Mouse (Mus musculus) limb, embryonic 14.5 days (tissue): Measurements from ENCODE around the gene Mtfr1l. TPM values are rescaled to one million over a fixed set of nuclear protein-coding genes. Genes with fewer than 3 reads are reported as not detected.

Experiments used
- ATAC-seq: fragments of 200-750 bp; cut with Nextera tagmentation; 2 replicates; pipeline ENCODE4 v1.8.0; 2017; ENCODE audit warnings: low read depth, moderate number of reproducible peaks, moderate TSS enrichment; ENCODE audit not compliant: low FRiP score
- DNase-seq: peaks from one replicate; pipeline ENCODE4 v3.0.0-alpha.2; 2015; ENCODE audit warnings: low spot score
- H3K27ac ChIP-seq: fragments of 300-500 bp; sonication (generic); replicated peaks from 2 replicates; pipeline ENCODE4 v1.5.1; 2014; ENCODE audit warnings: low read depth, mild to moderate bottlenecking, low read length, moderate library complexity, mixed read lengths
- H3K27me3 ChIP-seq: fragments of 300-500 bp; sonication (generic); 2 replicates; pipeline ENCODE4 v1.6.1; 2014; ENCODE audit warnings: low read length, mixed read lengths; ENCODE audit not compliant: control insufficient read depth, insufficient read depth
- H3K36me3 ChIP-seq: fragments of 300-500 bp; sonication (generic); 2 replicates; pipeline ENCODE4 v1.6.1; 2014; ENCODE audit warnings: mild to moderate bottlenecking, low read length, moderate library complexity, mixed read lengths; ENCODE audit not compliant: control insufficient read depth, insufficient read depth
- H3K4me1 ChIP-seq: fragments of 300-500 bp; sonication (generic); 2 replicates; pipeline ENCODE4 v1.6.1; 2014; ENCODE audit warnings: antibody characterized with exemption, low read length, mixed read lengths; ENCODE audit not compliant: control insufficient read depth, insufficient read depth
- H3K4me2 ChIP-seq: fragments of 300-500 bp; sonication (generic); replicated peaks from 2 replicates; pipeline ENCODE4 v1.6.1; 2014; ENCODE audit warnings: low read depth, mild to moderate bottlenecking, low read length, moderate library complexity; ENCODE audit not compliant: severe bottlenecking
- H3K4me3 ChIP-seq: fragments of 300-500 bp; sonication (generic); replicated peaks from 2 replicates; pipeline ENCODE4 v1.5.1; 2014; ENCODE audit warnings: low read length
- H3K9ac ChIP-seq: fragments of 300-500 bp; sonication (generic); 2 replicates; pipeline ENCODE4 v1.6.1; 2014; ENCODE audit warnings: mild to moderate bottlenecking, low read depth, low read length, moderate library complexity; ENCODE audit not compliant: severe bottlenecking
- H3K9me3 ChIP-seq: fragments of 300-500 bp; sonication (generic); 2 replicates; pipeline ENCODE4 v1.6.1; 2016; ENCODE audit warnings: low read length; ENCODE audit not compliant: control insufficient read depth
- POLR2A ChIP-seq: fragments of 200-500 bp; IDR thresholded peaks from 2 replicates; pipeline ENCODE4 v1.8.0; 2012; ENCODE audit warnings: inconsistent platforms, mild to moderate bottlenecking, moderate library complexity, borderline replicate concordance; ENCODE audit not compliant: insufficient read depth, insufficient read length; ENCODE audit errors: extremely low read depth
- WGBS: fragments of 180-500 bp; shearing (Covaris S2); extraction: QIAGEN DNeasy Blood & Tissue Kit; methylation state at CpG from one replicate; pipeline ENCODE4 v1.1.7; 2014; 5-methylcytosine and 5-hydroxymethylcytosine counted together
- polyA plus RNA-seq, 2 experiments: library from polyadenylated mRNA; depleted of rRNA in 1 of 2; stranded (reverse) in 1 of 2; unstranded in 1 of 2; fragments of >200 nt; fragmentation: Nextera tagmentation in 1 of 2; extraction: Ambion mirVana in 1 of 2; gene quantifications; 2 replicates each; pipeline versions ENCODE4 v1.2.1 to v1.2.3; 2012 to 2014

The Mtfr1l gene
- polyA plus RNA-seq, 2 experiments: 111 to 123 TPM

DNA sequence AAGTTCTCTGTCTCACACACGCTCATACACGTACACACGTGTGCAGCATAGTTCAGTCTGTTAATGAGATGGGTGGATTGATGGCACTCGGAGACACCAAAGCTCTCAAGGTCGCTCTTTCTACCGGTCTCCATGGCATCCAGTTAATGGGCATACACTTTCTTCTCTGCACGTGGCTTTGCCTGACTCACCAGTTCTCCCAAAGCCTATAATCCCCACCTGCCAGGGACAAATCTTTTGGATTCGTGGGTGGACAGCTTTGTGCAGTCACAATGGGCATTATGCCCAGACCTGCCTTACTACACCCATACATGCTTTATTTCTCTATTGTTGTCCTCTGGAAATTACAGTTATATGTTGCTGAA lies 582 bp upstream of the Mtfr1l start:
- DNase-seq (no peak), ATAC-seq (0 out of 2 replicates have a peak, but pooled peaks have one; percentile 1)
- Histone ChIP-seq H3K9me3 (no peaks in the 10 kb centered on the region), H3K27ac (peak overlapping the region; percentile 79; the same call in 1 of the 2 replicates), H3K4me1 (peaks cover 12% of the 10 kb centered on the region), H3K4me3 (peak overlapping the region; percentile 97), H3K27me3 (no peaks in the 10 kb centered on the region), H3K4me2 (peak overlapping the region; percentile 92), H3K9ac (peak overlapping the region; percentile 83), H3K36me3 (peaks cover 38% of the 10 kb centered on the region)
- TF ChIP-seq POLR2A: no peak
- 8% methylated on average over 8 of the region's 8 CpGs for WGBS

DNA sequence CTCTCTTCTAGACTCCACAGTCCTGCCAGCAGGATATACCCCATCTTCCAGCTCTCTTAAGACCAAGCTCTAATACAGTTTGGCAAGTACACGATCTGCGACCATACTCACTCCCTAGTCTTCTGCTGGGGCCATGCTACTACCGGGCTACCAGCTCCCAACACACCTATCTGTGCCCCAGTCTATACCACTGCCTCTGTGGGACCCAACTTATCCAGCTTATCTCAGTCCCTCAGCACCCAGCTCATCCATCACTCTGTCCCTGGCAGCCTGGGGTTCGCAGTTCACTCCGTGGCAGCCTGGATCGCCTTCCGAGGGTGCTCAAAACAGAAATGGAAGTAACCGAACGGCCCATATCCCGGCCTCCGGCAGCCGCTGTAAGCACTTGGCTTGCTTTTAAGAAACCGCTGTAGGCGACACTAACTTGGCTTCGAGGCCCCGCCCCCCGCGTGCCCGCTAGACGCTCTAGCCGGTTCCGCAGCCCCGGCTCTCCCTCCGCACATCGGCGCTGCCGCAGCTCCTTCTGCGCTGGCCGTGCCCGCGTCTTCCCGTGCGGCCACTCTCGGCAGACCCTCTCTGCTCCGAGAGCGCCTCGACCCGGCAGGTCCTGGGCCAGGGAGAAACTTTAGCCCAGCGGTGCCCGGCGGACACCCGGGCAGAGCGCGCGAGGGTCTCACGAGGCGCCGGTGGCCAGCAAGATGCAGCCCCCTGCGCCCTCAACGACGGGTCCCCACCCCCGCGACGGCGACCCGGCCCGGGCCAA lies 882 bp downstream of the Mtfr1l start:
- no peak for TF ChIP-seq POLR2A
- H3K27me3 ChIP-seq: no peaks in the 10 kb centered on the region
- ATAC-seq: no peak

DNA sequence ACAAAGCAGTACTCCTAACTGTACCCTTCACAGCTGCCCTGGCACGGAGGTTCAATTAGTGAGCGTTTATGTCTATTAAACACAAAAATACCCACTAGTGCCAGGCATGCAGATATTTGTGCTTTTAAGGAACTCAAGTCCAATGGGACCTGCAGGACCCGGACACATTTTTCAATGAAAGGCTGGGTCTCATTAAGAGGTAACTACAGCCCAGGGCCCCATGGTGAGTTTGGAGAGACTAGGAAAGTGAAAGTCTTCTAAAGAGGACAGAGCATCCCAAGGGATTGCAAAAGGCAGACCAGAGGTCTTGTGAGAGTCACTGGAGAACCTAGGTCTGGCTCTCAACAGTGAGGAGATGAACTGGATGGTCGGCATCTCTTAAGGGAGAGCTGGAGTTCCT lies 1.8 kb downstream of the Mtfr1l start:
- Histone ChIP-seq H3K9ac (peak overlapping the region; percentile 83; the same call in 1 of the 2 replicates), H3K27ac (no peak overlapping the region), H3K4me2 (peak overlapping the region; percentile 92), H3K4me1 (peaks cover 12% of the 10 kb centered on the region), H3K4me3 (no peak overlapping the region), H3K9me3 (no peaks in the 10 kb centered on the region), H3K36me3 (peaks cover 37% of the 10 kb centered on the region), H3K27me3 (no peaks in the 10 kb centered on the region)
- WGBS: 78% methylated on average over 4 of the region's 4 CpGs
- ATAC-seq (no peak), DNase-seq (no peak)
- TF ChIP-seq POLR2A: no peak

More for the DNA sequence above, 882 bp downstream of the Mtfr1l start:
- 1% methylated on average over 48 of the region's 57 CpGs for WGBS
- DNase-seq: peak; percentile 57
- peaks cover 12% of the 10 kb centered on the region for H3K4me1 ChIP-seq
- H3K36me3 ChIP-seq: peaks cover 37% of the 10 kb centered on the region
- H3K9ac ChIP-seq: peak overlapping the region; percentile 83
- peak overlapping the region; percentile 97 for H3K4me3 ChIP-seq
- H3K27ac ChIP-seq: peak overlapping the region; percentile 79
- H3K9me3 ChIP-seq: no peaks in the 10 kb centered on the region
- peak overlapping the region; percentile 92 for H3K4me2 ChIP-seq

DNA sequence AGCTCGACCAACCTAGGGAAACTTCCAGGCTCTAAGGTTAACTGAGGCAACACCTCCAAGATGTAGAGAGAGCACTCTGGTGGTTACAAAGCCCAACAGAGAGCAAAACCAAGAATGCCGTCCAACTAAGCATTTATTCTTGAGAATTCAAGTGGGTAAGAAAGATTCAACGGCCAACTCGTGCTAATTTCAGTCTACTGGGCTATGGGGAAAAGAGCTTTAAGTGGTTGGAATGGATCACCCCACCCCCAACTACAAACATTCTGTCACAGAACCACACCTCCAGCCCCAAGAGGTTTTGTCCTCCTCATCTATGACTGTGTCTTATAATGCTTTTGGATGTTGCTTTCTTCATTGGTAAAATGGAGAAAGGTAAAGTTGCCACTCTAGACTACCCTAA lies 2.3 kb downstream of the Mtfr1l start:
- no peak for TF ChIP-seq POLR2A
- Histone ChIP-seq H3K4me1 (peaks cover 12% of the 10 kb centered on the region), H3K4me3 (no peak overlapping the region), H3K27me3 (no peaks in the 10 kb centered on the region), H3K27ac (no peak overlapping the region), H3K9me3 (no peaks in the 10 kb centered on the region), H3K4me2 (no peak overlapping the region), H3K36me3 (peaks cover 40% of the 10 kb centered on the region), H3K9ac (no peak overlapping the region)
- ATAC-seq (no peak), DNase-seq (no peak)
- WGBS: 87% methylated on average over 4 of the region's 4 CpGs

DNA sequence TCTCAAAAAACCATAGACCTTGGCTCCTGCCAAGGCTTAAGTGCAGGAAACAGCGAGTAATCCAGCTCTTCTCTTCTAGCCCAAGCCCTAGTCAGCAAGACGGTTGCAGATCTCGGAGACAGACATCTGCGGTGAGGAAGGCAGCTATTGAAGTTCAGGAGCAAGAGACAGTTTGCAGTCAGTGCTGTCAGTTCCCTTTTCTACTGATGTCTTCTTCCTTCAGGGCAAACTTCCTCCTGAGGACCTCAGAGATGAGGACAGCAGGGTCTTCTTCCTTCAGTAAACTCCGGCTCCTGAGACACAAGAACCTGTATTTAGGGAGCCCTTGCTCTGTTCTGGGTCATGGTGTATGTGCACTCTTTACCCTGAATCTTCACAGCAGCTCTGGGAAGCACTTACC lies 9.0 kb downstream of the Mtfr1l start:
- Histone ChIP-seq H3K36me3 (peaks cover 76% of the 10 kb centered on the region), H3K4me3 (no peak overlapping the region), H3K4me2 (no peak overlapping the region), H3K27ac (no peak overlapping the region), H3K9me3 (no peaks in the 10 kb centered on the region), H3K27me3 (no peaks in the 10 kb centered on the region), H3K9ac (no peak overlapping the region), H3K4me1 (no peaks in the 10 kb centered on the region)
- TF ChIP-seq POLR2A: no peak
- 78% methylated on average over 5 of the region's 5 CpGs for WGBS
- no peak for ATAC-seq
- no peak for DNase-seq
